Mouse (Mus musculus): Measurements from ENCODE around the gene Mms19.

DNA sequence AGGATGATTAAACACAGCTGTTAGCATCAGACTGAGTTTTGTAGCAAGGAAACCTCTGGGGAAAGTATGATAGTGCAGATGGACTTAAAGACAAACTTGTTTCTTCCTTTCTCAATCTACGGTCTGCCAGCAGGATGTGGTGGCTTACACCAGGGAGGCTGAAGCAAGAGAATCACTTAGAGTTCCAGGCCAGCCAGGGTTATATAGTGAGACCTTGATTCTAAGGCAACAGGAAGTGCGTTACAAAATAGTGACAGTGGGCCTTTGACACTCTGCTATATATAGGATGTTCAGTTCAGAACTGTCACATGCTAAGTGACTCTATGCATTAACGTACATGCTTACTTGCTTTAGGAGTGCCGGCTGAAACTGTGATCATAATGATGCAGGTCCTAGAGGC is 64.1 kb downstream of the Mms19 start:
- TF ChIP-seq POLR2A (IDR thresholded peaks at IDR 0.05; ENCODE audit: extremely low read depth, insufficient read depth, low read length) (no peak), CTCF (IDR thresholded peaks at IDR 0.05; ENCODE audit: low read depth, low read length) (no peak)
